Mouse (Mus musculus): ENCODE measurements at regions not wholly inside any gene's neighbourhood (a gene's known extent, or its start where the extent isn't known, plus 50 kb on each side); places are given as distances from the start of the nearest gene placed in this dataset.

DNA sequence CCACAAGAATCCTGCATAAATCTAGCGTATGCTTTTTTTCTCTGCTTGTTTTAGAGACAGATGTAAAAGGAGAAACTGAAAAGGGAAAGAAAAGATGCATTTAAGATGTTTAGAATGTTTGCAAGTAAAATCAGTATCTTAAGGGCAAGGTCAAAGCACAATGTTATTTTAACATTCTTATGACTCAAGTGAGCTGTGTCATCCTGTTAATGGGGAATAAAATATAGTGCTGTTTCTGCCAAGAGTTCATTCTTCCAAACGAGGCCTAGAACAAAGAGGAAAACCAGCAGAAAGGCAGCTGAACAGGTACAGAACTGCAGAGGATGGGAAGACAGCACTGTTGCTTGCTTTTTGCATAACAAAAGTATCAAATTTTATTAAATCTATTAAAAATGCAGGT, 156.7 kb upstream of the Tmtc1 start:
- no peak for DNase-seq (ENCODE audit: low spot score)

DNA sequence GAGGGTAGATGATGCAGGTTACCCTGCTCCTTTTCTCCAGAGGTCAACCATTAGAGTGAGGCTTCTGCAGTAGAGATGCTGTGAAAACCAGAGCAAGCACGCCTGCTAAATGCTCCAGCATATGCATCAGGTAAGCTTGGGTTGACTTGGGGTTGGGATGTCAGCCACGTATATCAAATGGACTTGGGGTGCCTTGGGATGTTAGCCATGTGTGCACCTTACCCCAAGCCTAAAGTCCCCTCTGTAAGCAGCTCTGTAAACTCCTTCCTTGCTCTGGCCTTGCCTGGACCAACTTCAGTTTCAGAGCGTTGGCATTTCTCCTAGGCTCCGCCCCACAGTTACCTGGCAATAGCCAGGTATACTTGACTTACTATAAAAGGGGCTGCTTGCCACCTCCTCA, 155.3 kb upstream of the Tmtc1 start:
- DNase-seq (ENCODE audit: low spot score), result no peak

- no peak for DNase-seq (ENCODE audit: low spot score)
Measured at GRCm38 (mm10) chr6:148598746-148599337, 154.7 kb upstream of the Tmtc1 start.

DNA sequence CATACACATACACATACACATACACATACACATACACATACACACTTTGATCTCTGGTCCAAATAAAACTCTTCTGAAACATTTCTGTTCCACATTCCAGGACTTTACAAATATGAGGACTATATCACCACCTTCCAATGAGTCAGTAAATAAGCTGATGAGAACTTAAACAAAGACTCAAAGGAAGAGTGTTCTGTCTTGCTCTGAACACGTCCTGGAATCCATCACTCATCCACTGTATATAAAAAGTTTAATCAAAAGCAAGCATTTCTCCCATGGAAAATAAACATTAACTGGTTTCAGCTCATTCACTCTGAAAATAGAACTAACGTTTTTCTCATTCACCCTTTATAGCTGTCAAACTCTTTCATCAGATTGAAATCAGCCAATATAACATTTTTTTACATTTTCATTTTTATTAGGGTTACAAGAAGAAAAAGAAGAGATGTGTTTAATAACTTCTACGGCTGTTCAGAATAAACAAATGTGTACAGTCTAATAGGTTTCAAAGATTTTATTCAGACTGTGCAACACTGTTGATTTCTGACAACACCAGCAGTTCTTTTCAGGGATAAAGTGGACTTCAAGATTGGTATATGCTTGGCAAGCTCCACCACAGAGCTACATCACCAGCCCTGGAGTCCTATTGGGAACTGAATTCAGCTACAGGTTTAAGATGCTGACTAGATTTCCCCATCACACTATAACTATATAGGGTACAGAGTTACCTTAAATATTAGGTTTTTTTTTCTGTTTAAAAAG, 151.0 kb upstream of the Tmtc1 start:
- no peak for DNase-seq (ENCODE audit: low spot score)

DNA sequence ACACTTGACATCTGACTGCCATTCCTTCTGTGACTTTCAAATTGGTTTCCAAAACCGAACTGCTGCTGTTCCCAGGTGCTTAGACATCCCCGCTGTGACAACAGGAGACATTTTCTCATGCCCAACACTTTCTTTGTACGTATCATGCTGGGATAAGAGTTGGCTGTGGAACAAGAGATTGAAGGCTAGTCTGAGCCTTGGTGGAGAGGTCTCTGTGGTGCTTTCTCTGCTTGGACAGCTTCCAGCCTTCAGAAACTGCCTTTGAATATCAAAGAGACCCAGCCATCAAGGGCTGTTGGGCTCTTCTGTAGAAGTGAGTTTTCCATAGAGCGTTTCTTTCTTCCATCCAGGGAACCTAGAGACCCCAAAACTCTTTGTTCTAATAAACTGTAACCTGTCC, 144.8 kb upstream of the Tmtc1 start:
- DNase-seq (ENCODE audit: low spot score), result no peak

DNA sequence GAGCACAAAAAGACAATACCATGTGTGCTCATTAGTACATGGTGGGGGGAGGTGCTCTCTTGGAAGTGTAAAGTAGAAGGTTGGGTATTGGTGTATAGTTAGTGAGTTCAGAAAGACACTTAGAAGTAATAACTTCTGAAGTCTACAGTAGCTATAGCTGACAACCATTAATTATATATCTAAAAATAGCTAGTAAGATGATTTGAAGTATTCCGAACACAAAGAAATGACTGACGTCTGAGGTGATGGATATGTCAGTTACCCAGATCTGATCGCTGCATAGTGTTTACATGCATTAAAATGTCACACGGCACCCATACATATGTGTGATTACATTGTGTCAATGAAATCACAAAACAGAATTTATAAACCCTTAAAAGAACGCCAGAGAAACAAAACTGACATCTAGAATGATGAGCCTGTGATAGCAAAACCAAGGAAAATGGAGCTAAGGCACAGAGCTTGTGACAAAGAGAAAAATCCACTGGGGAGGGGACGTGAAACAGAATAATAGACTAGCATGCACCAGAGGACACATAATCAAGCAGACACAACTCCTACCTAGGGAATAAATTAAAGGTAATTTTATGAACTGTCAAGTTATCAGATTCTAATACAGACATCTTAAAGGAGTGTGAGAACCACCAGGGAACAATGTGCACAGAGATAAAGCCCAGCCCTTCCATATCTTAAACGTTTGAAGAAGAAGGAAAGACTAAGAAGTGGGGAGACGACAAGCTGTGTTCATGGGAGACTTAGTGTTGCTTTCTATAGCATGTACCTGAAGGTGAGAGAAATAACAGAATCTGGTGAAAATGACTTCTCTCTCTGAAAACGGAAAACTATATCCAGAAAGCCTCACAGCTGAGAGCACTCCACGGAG, 142.5 kb upstream of the Tmtc1 start:
- no peak for DNase-seq (ENCODE audit: low spot score)

- no peak for DNase-seq (ENCODE audit: low spot score)
Measured at GRCm38 (mm10) chr6:148584126-148584525, 139.9 kb upstream of the Tmtc1 start.

DNA sequence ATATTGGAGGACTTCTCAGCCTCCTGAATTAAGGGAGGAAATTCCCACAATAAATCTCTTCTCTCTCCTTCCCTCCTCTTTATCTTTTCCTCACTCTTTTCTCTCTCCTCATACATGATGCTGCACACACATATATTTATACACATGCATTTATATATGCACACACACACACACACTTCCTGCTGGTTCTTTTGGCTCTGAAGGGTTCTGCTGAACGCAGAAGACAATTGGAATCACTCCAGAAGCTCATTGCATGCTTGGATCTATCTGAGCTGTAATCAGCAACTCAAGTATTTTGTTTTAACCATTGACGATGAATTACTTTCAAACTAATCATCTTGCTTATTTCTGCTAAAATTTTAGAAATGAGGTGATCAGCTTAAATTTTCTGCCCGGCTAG, 134.1 kb upstream of the Tmtc1 start:
- DNase-seq (ENCODE audit: low spot score), result no peak

GRCm38 (mm10) chr6:148577663-148578062, 133.5 kb upstream of the Tmtc1 start:
- DNase-seq (ENCODE audit: low spot score), result no peak

- no peak for DNase-seq (ENCODE audit: low spot score)
Measured at GRCm38 (mm10) chr6:148574742-148575453, 130.7 kb upstream of the Tmtc1 start.

DNA sequence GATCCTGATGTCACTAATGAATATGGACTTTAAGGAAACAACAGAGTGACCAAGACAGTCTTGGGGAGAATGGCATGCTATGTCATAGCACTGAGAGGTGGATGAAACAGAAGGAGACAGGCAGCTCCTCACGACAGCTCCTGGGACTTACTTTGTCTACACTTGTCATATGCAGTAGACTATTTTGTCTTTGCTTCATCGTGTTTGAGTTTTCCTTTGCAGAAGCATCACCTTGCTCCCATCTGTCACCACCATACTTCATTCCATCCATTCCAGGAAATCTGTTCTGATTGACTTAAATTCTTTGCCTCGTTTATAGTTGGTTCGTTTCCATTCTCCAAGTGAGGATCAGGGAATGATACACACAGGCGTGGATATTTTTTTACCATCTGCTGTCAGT, 128.0 kb upstream of the Tmtc1 start:
- DNase-seq (ENCODE audit: low spot score), result no peak

- no peak for DNase-seq (ENCODE audit: low spot score)
Measured at GRCm38 (mm10) chr6:148571651-148572050, 127.5 kb upstream of the Tmtc1 start.

DNA sequence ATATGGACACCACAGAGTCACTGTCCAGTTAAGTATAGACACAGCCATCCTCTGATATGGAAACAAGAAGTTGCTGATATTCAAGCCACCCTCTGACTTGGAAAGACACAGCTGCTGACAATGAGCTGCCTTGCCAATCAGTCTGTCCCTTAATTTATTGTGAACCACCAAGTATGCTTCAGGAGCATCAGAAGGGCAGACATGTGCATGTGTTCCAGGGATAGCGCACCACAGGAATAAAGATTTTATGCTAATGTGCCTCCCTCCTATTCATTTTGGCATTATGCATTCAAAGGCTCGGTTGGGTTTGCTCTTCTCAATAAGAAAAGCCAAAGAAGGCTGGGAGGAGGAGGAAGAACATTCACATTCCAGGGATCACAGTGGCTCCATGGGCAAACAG, 120.0 kb upstream of the Tmtc1 start:
- DNase-seq (ENCODE audit: low spot score), result no peak

- DNase-seq (ENCODE audit: low spot score), result no peak
Measured at GRCm38 (mm10) chr6:148562206-148562708, 118.1 kb upstream of the Tmtc1 start.

DNA sequence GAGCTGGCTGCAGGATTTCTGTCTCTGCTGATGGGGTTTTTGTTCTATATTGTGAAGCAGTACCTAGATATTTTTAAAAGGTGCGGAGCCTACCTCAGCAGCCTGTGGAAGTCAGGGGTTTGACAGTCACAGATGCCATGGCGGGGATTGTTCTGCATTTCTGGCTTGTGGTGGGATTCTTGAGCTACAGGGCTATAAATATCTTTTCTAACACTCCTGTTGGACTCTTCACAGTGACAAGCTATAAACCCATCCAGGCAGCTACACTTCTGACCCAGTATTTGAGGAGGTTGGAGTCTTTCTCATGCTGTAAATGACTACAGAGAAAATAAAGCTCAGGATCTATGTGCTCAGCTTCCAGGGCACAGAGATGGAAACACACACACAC, 112.3 kb upstream of the Tmtc1 start:
- no peak for DNase-seq (ENCODE audit: low spot score)

DNA sequence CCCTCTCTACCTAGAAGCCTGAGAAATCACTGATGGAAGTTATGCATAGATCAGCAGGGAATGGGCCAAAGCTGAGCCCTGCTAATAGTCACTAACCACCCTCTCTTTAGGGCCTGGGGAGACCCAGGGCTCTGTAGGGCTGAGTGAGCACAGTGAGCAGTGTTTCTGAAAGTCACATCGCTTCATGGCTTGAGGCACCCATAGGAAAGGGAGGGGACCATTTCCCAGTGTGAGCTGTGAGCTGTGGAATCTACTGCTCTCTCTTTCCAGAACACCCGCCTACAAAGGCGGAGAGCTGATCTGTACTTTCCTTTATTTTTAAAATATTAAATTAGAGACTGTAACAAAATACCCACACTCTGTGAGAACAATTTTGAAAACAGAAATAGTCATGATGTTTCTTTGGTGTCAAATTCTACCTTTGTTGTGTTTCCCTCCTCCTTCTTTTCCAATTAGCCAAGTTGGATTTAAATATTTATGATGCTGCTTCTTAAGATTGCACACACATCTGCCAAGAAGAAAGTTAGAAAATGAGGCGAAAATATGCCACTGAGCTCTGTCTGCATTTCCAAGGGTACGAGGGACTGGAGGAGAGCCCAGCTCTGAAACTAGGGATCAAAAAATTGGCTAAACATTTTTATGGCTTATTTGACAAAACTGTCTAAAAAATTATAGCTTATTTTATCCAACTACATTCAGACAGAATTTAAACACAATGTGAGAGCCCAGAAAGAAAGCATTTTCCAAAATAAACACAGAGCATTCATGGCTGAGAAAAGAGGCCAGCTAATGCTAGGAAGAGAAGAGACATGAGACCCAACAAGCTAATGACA, 111.7 kb upstream of the Tmtc1 start:
- DNase-seq (ENCODE audit: low spot score), result no peak

DNA sequence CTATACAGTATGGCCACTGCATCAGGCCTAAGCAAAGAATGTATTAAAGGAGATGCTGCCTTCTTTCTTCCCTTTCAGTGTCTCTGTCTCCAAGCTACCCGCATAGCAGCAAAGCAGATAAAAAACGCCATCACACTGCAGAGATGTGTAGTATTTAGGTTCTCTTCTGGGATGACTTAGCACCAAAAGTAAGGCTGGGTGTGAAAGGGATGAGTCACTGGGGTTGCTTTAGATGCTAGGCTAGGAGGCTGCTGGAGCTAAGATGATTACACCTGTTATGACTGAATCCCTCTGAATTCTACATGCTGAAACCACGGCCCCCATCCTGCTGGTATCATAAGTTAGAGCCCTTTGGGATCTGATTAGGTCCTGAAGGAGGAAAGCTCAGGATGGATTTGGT, 110.3 kb upstream of the Tmtc1 start:
- no peak for DNase-seq (ENCODE audit: low spot score)

GRCm38 (mm10) chr6:148553616-148554015, 109.4 kb upstream of the Tmtc1 start:
- no peak for DNase-seq (ENCODE audit: low spot score)

DNA sequence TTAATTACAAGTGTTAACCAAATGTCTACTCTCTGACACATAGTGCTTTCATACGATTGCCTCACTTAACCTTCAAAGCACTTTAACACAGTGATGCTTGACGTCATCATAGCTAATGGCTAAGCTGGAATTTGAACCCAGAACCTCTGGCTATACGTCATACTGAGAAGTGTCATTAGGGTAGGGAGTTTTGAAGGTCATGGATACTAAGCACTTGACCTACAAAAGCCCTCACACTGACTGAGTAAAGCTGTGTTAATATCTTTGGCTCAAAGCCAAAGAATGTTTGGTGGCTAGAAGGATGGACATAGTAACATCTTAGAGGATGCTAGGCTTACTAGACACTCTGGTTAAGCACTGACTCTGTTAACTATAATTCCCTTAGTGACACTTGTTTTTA, 106.9 kb upstream of the Tmtc1 start:
- no peak for DNase-seq (ENCODE audit: low spot score)

DNA sequence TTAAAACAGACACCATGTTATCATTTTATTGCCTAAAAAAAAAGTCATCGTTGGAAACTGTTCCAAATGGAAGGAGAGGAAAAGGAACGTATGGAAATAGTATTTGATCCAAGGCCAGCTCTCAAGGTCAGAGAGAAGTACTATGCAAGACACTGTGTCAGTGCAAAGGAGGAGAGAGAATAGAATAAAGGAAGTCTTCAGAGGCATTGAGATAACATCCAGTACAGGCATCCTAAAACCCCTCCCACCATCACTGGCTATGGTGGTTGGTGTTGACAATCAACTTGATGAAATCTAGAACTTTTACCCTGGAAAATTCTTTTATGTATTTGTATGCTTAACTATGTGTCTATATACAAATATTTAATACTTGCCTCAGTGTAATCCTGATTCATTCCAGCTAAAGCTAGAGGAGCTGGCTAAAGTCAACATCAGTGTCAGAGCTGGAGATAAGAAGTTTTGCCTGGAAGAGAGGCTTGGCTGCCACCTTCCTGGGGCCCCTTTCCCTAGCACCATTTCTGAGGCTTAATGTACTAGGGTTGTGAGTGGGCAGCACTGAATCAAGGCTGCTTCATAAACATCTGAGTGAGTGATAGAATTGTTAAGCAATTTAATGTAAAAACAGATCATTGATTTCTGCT, 104.1 kb upstream of the Tmtc1 start:
- no peak for DNase-seq (ENCODE audit: low spot score)

DNA sequence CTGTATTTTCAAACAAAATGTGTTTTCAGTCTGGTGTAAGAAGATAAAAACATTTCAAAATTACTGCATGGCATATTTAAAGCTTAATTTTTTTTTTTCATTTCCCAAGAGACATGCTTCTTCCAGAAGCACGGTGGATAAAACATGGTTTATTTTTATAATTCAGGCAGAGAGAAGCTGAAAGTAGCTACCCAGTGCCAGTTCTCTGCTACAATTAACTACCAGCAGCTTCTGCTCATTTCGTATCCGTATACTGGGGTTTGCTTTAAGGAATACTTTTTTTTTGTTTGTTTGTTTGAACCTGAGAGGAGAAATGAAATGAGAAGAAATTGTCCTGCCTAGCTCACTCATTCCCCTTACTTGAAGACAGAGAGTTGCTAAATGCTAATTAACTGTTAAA, 98.9 kb upstream of the Tmtc1 start:
- DNase-seq (ENCODE audit: low spot score), result no peak

All from ovary, adult 18-20 months (tissue).